Mouse (Mus musculus) adrenal gland, postnatal 0 days (tissue): ENCODE results near the gene Plod1. TPM values are rescaled to one million over a fixed set of nuclear protein-coding genes. Genes with fewer than 3 reads are reported as not detected.

Experiments
- polyA plus RNA-seq: library from polyadenylated mRNA; unstranded; fragments of >200 nt; fragmentation: Nextera tagmentation; extraction: Ambion mirVana; gene quantifications from 2 replicates; pipeline ENCODE4 v1.2.1, GENCODE M21; 2015

The Plod1 gene
- 45.3 and 47.3 TPM in 2 replicates for polyA plus RNA-seq

DNA sequence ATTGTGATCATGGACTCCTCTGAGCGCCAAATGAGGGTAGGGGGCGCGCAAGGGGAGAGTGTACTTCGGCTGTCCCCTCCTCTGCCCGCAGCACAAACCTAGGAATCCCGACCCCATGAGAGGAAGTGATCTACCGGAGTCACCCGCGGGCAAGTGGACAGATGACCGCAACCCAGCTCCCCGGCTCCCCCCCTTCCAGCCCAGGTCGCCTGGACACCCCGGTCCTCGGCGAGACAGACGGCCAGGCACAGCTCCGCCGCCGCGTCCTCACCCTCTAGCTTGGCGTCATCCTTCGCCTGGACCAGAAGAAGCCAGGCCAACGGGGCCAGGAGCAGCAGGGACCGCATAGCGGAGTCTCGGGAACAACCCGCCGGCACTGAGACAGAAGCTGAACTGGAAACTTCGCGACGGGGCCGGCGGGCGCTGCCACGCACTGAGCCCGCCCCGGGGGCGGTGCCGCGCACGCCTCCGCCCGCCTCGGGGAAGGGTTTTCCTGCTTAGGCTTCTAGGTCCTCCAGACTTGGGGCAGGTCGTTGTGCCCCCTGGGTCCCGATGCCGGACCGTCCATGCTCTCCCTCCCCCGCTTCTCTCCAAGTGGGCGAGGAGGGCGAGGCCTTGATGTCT is at the start of gene Plod1:
Plod1 (minus strand) TSS at position 437 of the 624 bp plus-strand sequence.

DNA sequence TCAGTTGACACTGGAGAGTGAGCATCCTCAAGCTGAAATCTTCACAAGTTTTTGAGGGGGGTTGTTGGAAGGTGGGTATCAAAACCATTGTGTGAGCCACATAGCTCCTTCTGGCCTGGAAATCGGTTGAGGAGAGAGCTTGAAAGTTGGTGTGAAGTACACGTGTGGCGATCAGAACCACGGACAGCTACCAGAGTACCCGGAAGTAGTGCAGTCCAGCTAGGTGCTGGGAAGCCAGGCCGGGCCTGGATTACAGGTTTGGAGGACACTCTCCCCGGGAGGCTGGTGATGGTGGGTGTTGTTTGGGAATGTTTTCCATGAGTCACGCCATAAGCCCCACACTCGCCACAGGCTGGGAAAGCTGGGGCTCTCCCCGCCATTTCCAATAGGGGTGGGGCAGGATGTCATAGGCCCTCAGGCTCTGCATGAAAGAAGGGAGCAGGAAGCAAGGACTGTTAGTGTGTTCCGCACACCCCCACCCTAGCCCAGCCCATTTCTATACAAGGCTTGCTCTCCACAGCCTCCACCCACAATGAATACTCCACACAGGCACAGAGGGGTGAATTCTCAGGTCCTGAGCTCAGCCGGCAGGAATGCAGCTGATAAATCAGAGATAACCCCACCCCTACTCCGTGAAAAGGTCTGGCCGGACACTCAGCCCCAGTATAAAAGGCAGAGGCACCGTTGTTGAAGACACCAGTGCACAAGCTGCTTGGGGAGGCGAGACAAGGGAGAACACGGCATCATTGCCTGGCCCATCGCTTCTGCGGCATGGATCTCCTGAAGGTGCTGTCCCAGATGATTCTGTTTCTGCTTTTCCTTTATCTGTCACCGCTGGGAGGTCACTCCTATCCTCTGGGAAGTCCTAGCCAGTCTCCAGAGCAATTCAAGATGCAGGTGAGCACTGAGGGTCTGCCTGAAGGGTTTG is 48.9 kb upstream of the Plod1 start, which contains the start of gene Nppb:
Nppb (plus strand) TSS at position 584 of the 928 bp plus-strand sequence.

DNA sequence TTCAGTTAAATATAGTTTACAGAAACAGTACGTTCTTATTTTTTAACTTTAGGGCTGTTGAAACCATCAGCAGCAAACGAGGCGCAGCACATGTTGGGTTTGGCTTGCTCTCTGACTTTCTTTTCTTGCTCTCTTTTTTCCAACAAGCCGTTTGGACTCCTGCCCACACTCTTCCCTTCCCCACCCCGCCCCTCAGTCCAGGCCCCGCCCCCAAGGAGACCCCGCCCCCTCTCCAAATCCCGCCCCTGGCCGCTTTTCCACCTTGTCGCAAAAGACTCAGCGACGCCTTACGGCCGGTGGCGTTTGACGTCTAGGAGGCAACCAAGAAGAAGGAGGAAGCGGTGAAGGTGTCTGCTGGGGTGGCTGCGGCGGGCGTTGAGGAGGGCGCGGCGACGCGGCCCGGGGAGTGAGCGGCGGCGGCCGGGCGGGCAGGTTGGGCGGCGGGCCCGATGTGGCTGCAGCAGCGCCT is 4.0 kb upstream of the Plod1 start, which contains the start of gene 2510039O18Rik:
2510039O18Rik (plus strand) TSS at position 320 of the 469 bp plus-strand sequence.

DNA sequence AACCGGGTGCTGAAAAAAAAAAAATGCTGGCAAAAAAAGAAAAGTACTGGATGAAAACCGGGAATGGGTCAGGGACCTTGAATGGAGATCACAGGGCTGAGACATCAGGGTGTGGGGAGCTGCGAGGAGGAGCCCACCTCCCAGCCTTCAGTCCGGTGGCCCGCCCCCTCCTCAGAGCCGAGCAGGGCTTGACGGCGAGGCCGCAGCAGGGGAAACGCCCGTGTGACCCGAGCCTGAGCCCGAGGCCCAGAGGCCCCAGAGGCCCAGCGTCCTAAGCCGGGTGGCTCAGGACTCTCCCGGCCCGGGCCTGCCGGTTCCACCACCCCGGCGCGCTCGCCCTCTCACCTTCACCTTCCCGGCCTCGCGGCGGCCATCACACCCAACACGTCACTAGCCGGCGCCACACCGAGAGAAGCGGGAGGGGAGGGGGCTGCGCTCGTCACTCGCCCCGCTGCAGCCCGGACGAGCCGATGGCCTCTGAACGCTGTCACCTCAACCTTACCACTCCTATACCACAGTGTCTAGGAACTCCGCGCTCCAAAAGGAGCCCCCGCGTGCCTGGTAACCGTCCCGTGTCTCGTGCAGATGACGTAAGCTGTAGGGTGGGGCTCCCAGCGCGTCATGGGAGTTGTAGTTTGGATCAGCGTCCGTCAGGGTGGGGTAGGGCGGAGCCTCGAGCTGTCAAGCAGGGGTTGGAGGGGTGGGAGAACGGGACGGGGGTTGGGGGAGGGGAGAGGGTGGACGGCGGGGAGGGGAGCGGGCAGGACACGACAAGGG is 32.1 kb downstream of the Plod1 start, which contains the start of gene Mfn2:
Mfn2 (minus strand) TSS at position 392 of the 777 bp plus-strand sequence.

DNA sequence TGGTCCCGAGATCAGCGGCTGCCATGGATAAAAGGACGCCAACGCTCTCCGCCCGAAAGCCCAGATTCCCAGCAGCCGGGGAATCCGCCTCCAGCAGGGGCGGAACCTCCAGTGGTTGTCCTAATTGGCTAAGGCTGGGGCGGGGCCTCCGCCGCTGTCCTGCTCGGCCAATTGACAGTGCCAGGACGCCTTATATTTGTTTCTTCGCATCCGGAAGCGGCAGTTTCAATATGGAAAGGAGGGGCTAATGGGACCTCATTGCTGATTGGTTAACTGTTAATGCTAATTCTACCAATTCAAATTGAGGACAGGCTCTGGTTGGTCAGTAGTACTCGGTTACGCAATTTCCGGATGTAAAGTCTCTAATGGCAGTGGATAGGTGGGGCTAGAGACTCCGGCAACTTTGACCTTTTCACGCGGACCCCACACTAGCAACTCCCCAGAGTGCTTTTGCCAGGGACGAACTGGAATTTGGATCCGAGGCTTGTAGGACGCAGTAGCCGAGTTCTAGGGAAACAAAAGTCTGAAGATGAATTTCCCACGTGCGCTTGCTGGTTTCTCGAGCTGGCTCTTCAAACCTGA is 68.0 kb downstream of the Plod1 start, which contains the start of the genes Miip and Fv1:
Miip (minus strand) TSS at position 367 of the 582 bp plus-strand sequence.
Fv1 (plus strand) TSS at position 530 of the 582 bp plus-strand sequence.

Other genes with a start within 250 kb of the Plod1 start
- gene Zfp534, start 234.2 kb downstream of the Plod1 start, polyA plus RNA-seq, result not detected in 2 replicates
- gene Zfp984, start 127.0 kb downstream of the Plod1 start, polyA plus RNA-seq, result 10.7 and 13.2 TPM in 2 replicates
- gene Zfp933, start 88.4 kb downstream of the Plod1 start, polyA plus RNA-seq, result 12.8 and 17.3 TPM in 2 replicates
- gene Miip, start 68.0 kb downstream of the Plod1 start, polyA plus RNA-seq, result 18.8 and 39.0 TPM in 2 replicates
- gene Fv1, start 67.8 kb downstream of the Plod1 start, polyA plus RNA-seq, result 2.7 and 3.0 TPM in 2 replicates
- 30.0 and 49.6 TPM in 2 replicates for gene Mfn2, start 32.1 kb downstream of the Plod1 start, polyA plus RNA-seq
- gene 2510039O18Rik, start 4.1 kb upstream of the Plod1 start, polyA plus RNA-seq, result 17.3 and 22.2 TPM in 2 replicates
- 0.88 and 1.6 TPM in 2 replicates for gene Nppb, start 49.0 kb upstream of the Plod1 start, polyA plus RNA-seq
- 0.39 and 2.7 TPM in 2 replicates for gene Nppa, start 64.0 kb upstream of the Plod1 start, polyA plus RNA-seq
- gene Clcn6, start 102.1 kb upstream of the Plod1 start, polyA plus RNA-seq, result 4.3 and 6.7 TPM in 2 replicates
- gene Mthfr, start 102.3 kb upstream of the Plod1 start, polyA plus RNA-seq, result 12.0 and 13.9 TPM in 2 replicates
- 37.2 and 77.1 TPM in 2 replicates for gene Agtrap, start 151.3 kb upstream of the Plod1 start, polyA plus RNA-seq
- 38.8 and 43.4 TPM in 2 replicates for gene Mad2l2, start 193.6 kb upstream of the Plod1 start, polyA plus RNA-seq
- gene Draxin, start 193.9 kb upstream of the Plod1 start, polyA plus RNA-seq, result 0.18 and 0.33 TPM in 2 replicates
- gene Fbxo6, start 215.4 kb upstream of the Plod1 start, polyA plus RNA-seq, result 42.3 and 61.0 TPM in 2 replicates
- 12.8 and 14.7 TPM in 2 replicates for gene Fbxo44, start 223.7 kb upstream of the Plod1 start, polyA plus RNA-seq
- gene Fbxo2, start 223.9 kb upstream of the Plod1 start, polyA plus RNA-seq, result 2.8 and 3.3 TPM in 2 replicates